Mouse (Mus musculus): ENCODE measurements around the gene Pdgfb.

- TF ChIP-seq CTCF (IDR thresholded peaks at IDR 0.05; ENCODE audit: low read depth) = no peak
- no peak for TF ChIP-seq EP300 (IDR thresholded peaks at IDR 0.05; ENCODE audit: low read depth)
Observed at GRCm38 (mm10) chr15:80047973-80048372, 33.2 kb upstream of the Pdgfb start.

All from heart, postnatal 0 days (tissue).